Mouse (Mus musculus) liver, adult 2 months (tissue): ENCODE measurements around the gene Colgalt2.

Experiments
- CTCF ChIP-seq: fragments of 200-500 bp; IDR thresholded peaks from 2 replicates; pipeline ENCODE4 v1.5.1; 2011; ENCODE audit warnings: low read depth, low read length, control low read depth
- POLR2A ChIP-seq: fragments of 200-500 bp; IDR thresholded peaks from 2 replicates; pipeline ENCODE4 v1.6.1; 2011; ENCODE audit warnings: low read length, control low read depth; ENCODE audit not compliant: insufficient read depth; ENCODE audit errors: extremely low read depth

- TF ChIP-seq POLR2A (no peak), CTCF (no peak)
Observed at GRCm38 (mm10) chr1:152523292-152523691, 123.7 kb downstream of the Colgalt2 start.
